In the genomic region with DNA sequence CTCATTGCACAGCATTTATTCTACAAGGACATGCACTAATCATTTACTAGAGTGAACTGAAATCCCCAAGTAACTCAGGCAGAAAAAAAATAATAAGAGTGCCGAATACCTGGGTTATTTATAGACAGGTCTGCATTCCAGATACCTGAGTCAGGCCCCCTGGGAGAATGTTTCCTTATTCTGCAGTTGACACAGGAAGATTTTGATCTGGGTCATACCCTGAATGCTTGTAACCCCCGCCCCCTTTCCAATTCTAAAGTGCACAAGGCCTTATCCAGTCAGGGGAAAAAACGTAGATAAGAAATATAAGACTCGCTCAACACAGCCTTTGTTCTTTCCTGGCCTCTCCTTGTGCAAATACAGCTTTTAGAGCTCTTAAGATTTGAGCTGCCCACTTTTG, we compare ENCODE assay signal across 10 mouse cellular contexts. TPM values are rescaled to one million over a fixed set of nuclear protein-coding genes. Genes with fewer than 3 reads are reported as not detected.
DNase-seq lines count a peak whose midpoint lies in the region; ATAC-seq lines count a peak whose summit lies in the region.
"Had no signal": no experiment of that assay in that cellular context is flagged by ENCODE, and none has a peak within 500 bp of the region (broad histone marks: within the 10 kb centered on the region; RNA-seq: fewer than 3 reads in every experiment).

No protein-coding gene starts in this region.

- H3K36me3 ChIP-seq in heart, embryonic 14.5 days (ENCODE audit: control insufficient read depth, insufficient read depth, low read length), result no peaks in the 10 kb centered on the region
- H3K36me3 ChIP-seq in stomach, embryonic 16.5 days (ENCODE audit: control insufficient read depth, insufficient read depth, low read length), result no peaks in the 10 kb centered on the region

- no peak overlapping the region for H3K4me3 ChIP-seq in heart, embryonic 14.5 days (ENCODE audit: control insufficient read depth in 1 of 2, insufficient read depth in 1 of 2, low read depth in 1 of 2, low read length in 2 of 2)
- H3K4me3 ChIP-seq in stomach, embryonic 16.5 days (replicated peaks; ENCODE audit: low read length), result no peak overlapping the region

- peak overlapping the region; percentile 14 for H3K4me2 ChIP-seq in heart, embryonic 14.5 days (ENCODE audit: low read length)
- no peak overlapping the region for H3K4me2 ChIP-seq in stomach, embryonic 16.5 days (ENCODE audit: low read depth, low read length)

- WGBS in heart, embryonic 14.5 days, result 6% methylated on average over 4 of the region's 4 CpGs
- WGBS in stomach, embryonic 16.5 days, result 37% methylated on average over 4 of the region's 4 CpGs

- no peak for DNase-seq in heart, adult 18-20 months
- DNase-seq in kidney, adult 11 months, result peak; percentile 81
- peak; percentile 81 to 90 for DNase-seq in lung, adult 18-20 months
- DNase-seq in layer of hippocampus, adult 9-11 months, result no peak
- DNase-seq in gastrocnemius, postnatal 10 days, result no peak
- DNase-seq: cerebellum, postnatal 10 days had no signal

- H3K4me1 ChIP-seq in heart, embryonic 14.5 days (ENCODE audit: control insufficient read depth in 2 of 2, insufficient read depth in 2 of 2, low read length in 2 of 2), result peaks cover 21 to 30% of the 10 kb centered on the region in 2 experiments
- peaks cover 1% of the 10 kb centered on the region for H3K4me1 ChIP-seq in stomach, embryonic 16.5 days (ENCODE audit: control insufficient read depth, insufficient read depth, low read length)

- H3K27ac ChIP-seq in heart, embryonic 14.5 days (replicated peaks in 1 of 2; ENCODE audit: control insufficient read depth in 1 of 2, insufficient read depth in 1 of 2, low read depth in 2 of 2, low read length in 2 of 2), result peak overlapping the region; percentile 79 to 81
- H3K27ac ChIP-seq in stomach, embryonic 16.5 days (ENCODE audit: low read length), result peak overlapping the region; percentile 79

- ATAC-seq in heart, embryonic 14.5 days (ENCODE audit: insufficient number of reproducible peaks, insufficient read depth, low FRiP score, low read depth), result peak; percentile 69; the same call in 1 of the 2 replicates
- ATAC-seq in stomach, embryonic 16.5 days (ENCODE audit: insufficient read depth, low FRiP score), result peak; percentile 92
- ATAC-seq in megakaryocyte-erythroid progenitor cell, adult 5-6 weeks (replicated peaks; ENCODE audit: low FRiP score, low TSS enrichment, poor library complexity, severe bottlenecking), result no peak

- H3K9ac ChIP-seq in heart, embryonic 14.5 days (ENCODE audit: low read length), result no peak overlapping the region
- H3K9ac ChIP-seq in stomach, embryonic 16.5 days (ENCODE audit: low read length), result no peak overlapping the region

- H3K27me3 ChIP-seq in heart, embryonic 14.5 days (ENCODE audit: control insufficient read depth, insufficient read depth, low read length), result no peaks in the 10 kb centered on the region
- no peaks in the 10 kb centered on the region for H3K27me3 ChIP-seq in stomach, embryonic 16.5 days (ENCODE audit: control insufficient read depth, insufficient read depth, low read length)
- H3K27me3 ChIP-seq: CH12.LX had no signal

- no peaks in the 10 kb centered on the region for H3K9me3 ChIP-seq in heart, embryonic 14.5 days (ENCODE audit: control insufficient read depth, low read length)
- H3K9me3 ChIP-seq in stomach, embryonic 16.5 days (replicated peaks; ENCODE audit: control insufficient read depth, low read length), result no peaks in the 10 kb centered on the region

RNA-seq across cellular contexts. Expression of gene Itgb6, which starts 19.1 kb away (rescaled TPM):
- polyA plus RNA-seq in heart, embryonic 14.5 days (2014; fragmentation: Nextera tagmentation; extraction: Ambion mirVana), result 0.32 and 0.41 TPM in 2 replicates
- 10 to 100 TPM; 26.8 to 29.7 TPM for total RNA-seq in heart, adult 18-20 months (2021)
- polyA plus RNA-seq in stomach, embryonic 16.5 days (2015; fragmentation: Nextera tagmentation; extraction: Ambion mirVana), result 15.8 and 16.4 TPM in 2 replicates
- total RNA-seq in megakaryocyte-erythroid progenitor cell, adult 5-6 weeks (2014; fragmentation: Nextera tagmentation), result not detected in 2 replicates
- not detected in 2 replicates for total RNA-seq in megakaryocyte-erythroid progenitor cell, adult 5-6 weeks (2017)
- total RNA-seq in gastrocnemius, postnatal 10 days (2021), result 10 to 100 TPM; 29.2 to 30.5 TPM
- total RNA-seq: CH12.LX had no signal

Comparison
In these comparisons a context has a peak if more than half of its experiments do, and no peak if none do; other contexts are left out.
1. DNase-seq: peak in kidney, adult 11 months (single experiment) and lung, adult 18-20 months (2 of 2); none in heart, adult 18-20 months (0 of 2), layer of hippocampus, adult 9-11 months (single experiment) and gastrocnemius, postnatal 10 days (single experiment).
2. RNA of gene Itgb6, which starts 19.1 kb away (total RNA-seq): 29.2 to 30.5 TPM in gastrocnemius, postnatal 10 days and 26.8 to 29.7 TPM in heart, adult 18-20 months; not detected in megakaryocyte-erythroid progenitor cell, adult 5-6 weeks; every median in the first group is over 10 times any median in the second.